Mouse (Mus musculus) lung, postnatal 4 days (tissue): ENCODE measurements at regions not wholly inside any gene's neighbourhood (a gene's known extent, or its start where the extent isn't known, plus 50 kb on each side); places are given as distances from the start of the nearest gene placed in this dataset.

Experiments
- DNase-seq, 2 experiments: peaks; one replicate each; pipeline ENCODE4 v3.0.0; 2021

DNA sequence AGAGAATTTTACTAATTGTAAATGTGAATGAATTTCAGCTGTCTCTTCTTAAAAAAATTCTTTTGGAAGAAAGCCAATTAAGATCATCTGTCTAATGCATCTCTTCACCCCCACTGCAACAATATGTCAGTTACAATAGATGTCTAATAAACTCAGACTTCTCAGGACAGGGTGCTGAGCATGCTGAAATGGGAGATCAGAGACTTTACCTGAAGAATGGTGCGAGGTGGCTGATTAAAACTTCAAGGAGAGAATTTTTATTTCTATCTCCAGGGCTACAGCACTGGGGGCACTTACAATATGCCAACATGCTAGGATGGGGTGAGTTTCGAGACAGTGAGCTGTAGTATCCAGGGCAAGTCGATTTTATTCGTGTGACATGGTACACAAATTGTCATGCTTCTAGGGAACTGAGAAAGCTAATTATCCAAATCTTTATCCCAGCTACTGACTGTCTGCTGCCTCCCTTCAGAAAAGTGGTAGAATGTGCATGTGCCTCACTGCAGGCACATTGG, 449.0 kb upstream of the Fam92a start:
- no peak for DNase-seq

DNA sequence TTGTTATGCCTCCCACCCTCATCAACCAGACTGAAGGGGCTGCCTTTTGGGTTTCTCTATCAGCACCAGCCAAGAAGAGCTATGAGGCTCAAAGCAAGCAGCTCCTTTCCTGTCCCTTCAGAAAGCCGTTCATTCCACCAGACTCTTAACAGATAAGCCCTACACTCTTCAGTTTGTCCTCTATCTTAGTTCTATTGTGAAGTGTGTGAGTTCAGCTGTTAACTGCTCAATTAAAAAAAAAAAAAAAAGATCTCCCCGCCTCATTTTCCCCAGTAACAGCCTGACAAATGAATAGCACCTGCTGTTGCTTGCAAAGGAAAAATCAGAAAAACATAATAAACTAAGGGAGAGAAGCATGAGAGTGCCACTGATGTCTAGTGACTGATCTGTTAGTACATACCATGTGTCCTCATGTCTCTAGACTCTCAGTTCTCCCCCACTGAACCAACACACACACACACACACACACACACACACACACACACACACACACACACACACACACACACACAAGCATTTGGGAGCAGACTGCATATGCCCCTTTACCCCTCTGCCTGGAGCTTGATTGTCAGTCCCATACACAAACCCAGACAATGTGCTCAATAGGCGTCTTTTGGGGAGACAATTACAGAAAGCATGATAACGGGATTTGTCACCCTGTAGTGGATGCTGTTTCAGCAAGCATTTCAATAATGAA, 448.4 kb upstream of the Fam92a start:
- no peak for DNase-seq

DNA sequence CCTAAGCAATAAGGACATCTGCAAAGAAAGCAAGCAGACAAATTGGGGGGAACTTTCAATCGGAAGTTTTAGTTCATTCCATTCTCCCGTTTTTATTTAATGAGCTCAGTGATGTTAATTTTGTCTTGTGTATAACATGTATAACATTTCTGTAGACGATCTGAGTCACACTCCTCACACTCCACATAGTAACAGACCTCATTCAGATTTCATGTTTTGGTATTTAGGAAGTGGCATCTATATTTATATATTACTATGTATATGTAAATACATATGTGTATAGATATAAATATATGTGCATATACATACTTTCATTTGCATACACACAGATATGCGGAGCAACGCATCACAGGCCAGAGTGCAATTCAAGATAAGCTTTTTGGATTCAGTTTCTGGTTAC, 444.9 kb upstream of the Fam92a start:
- DNase-seq, result no peak

DNA sequence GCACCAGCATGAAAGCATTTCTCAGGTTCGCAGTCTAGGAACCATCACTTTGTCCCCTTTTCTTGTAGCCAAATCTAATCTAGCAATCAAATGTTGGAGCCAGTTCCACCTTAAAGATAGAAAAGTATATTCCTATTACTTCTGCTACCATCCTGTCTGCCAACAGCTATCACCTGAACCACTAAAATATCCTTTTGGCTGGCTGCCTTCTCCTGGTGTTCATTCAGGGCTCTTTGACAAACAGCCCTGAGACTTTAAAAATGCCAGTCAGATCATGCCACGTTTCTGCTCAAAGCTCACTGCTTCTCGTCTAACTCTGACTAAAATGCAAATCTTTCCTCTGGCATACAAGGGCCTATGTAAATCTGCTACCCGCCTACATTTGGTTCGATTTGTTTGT, 439.7 kb upstream of the Fam92a start:
- no peak for DNase-seq

DNA sequence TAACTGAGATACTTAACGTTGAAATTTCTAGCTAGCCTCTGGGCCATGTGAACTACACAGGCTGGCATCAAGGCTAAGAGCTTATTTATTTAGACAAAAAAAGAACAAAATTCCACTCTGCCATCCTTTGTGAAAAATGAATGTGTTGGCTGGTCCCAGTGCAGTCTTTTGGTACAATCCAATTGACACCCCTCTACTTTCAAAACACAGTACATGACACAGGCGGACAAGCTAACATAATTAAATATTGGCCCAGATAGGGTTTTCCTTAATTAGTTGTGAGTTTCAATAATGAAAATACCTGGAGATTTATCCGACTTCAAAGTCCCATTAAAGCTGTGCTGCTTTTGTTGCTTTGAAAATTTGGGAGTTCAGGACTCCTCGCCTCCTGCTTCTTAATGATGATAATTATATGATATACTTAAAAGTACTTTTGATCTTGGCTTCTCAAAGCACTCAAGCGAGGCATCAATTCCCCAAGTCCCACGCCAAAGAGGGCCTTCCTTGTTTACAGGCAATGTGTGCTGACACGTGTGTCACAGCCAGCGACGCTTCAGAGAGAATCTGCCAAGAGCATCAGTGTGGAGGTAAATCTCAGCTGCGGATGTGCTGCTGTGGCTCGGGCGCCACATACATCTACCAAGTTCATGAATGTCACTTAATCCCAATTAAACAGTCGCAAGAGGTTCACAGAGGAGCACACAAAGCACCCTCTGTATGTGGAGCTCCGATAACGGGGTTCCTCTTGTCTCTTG, 429.5 kb upstream of the Fam92a start:
- DNase-seq, result no peak

DNA sequence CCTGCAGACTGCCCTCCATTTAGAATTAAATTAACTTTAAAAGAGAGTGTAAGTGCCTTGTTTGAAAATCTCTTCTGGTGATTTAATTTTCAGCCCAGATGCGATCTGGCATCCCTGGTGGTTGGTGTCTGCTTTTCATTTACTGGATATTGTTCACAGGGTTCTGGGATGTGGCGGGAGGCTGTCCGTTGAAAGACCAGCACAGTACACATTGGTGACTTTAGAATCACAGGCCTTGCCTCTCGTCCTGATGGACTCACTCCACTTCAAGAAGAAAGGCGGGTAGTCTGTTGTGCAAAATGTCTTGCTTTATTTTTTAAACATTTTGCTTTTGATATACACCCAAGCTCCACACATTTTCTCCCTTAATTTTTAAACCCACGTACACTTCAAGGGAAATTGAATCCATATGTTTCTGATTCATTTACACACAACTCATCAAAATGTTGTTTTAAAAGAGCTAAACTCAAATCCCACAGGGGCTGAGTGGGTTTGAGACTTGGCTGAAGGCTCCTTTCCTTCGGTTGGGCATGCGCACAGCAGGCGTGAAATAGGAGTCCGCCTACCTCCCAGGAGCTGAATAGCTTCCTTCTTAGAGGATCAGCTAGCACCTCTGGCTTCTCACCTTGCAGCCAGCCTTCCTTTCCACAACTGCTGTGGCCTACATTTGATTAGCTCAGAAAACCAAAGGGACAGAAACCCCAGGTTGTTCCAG, 424.1 kb upstream of the Fam92a start:
- DNase-seq, result no peak

DNA sequence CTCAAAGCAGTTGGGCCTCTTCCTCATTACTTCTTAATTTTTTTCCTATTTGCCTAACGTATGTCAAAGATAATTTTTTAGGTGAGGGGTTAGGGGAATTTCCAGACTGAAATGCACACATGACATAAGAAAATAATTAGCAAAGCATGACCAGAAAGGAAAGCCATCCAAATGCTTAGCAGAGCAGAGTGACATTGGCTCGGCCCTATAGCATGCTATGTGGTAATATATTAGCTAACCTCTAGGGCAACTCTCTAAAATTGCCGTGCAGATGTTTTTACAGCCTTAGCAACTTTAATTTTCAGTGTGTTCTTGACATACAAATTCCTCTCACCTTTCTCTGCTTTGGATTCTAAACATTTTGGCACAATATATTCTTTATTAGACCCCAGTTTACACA, 421.2 kb upstream of the Fam92a start:
- DNase-seq, result no peak

DNA sequence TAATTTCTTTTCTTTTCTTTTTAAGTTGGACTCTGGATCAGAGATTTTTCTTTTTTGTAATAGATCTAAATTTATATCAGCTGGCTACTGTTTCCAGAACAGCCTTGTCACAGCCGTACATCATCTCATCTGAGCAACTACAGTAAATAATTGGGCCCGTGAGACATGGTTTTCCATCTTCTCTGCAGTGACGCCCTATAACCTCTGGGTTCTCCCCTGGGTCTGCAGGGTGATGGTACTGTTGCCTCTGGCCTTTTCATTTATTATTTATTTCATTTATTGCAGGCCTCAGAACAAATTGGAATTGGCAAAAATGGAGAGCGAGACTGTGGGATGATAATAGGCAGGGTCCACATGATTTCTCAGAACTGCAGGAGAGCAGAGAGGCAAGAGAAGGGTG, 406.3 kb upstream of the Fam92a start:
- no peak for DNase-seq

DNA sequence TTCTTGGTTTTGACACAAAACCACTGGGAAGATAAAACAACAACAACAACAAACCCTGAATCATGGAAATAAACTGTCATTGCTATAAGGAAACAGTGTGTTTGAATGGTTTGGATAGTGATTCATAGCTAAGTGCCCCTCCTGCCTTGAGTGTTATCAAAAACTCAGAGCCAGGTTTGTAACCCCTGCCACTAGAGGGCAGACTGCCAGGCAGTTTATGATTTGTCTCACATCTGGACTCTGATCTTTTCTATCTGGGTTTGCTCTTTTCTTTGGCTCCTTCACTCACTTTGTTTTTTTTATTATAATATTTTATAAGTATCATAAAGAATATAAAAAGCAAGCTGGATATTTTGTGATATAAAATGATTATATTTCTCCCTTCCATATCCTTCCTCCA, 400.1 kb upstream of the Fam92a start:
- DNase-seq, result peak in 1 of 2 experiments; percentile 16

DNA sequence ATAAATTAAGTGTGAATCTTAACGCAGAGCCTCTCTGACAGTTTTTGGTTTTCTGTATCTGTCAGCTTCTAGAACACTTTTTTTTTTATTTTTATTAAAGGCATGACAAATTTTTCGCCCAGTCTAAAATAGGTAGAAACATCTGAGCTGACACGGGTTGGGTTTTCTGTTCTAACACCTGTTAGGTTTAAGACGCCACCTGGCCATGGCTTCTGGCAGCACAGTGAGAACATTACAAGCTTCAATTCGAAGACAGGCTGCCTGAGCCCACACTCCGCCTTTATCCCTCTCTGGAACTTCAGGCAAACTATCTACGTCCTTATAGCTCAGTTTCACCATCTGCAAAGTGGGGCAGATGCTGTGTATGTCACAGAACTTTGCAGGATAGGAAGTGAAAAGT, 398.9 kb upstream of the Fam92a start:
- no peak for DNase-seq

DNA sequence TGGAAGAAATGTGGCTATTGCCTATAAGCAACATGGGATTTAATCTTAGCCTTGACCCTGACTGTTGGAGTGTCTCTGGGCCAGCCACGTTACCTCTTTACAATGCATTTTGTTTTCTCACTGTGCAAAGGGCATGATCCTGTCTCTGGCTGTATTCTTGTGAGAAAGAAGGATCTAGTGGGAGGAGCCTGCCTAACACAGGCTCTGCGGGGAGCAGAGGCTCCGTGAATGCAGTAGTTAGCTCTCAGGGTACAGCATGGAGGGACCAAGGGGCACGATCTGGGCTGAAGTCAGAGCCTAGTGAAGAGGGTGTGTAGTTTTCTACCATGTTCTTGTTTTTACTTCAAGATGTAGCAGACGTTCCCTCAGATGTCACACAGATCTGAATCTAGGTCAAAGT, 395.8 kb upstream of the Fam92a start:
- no peak for DNase-seq

DNA sequence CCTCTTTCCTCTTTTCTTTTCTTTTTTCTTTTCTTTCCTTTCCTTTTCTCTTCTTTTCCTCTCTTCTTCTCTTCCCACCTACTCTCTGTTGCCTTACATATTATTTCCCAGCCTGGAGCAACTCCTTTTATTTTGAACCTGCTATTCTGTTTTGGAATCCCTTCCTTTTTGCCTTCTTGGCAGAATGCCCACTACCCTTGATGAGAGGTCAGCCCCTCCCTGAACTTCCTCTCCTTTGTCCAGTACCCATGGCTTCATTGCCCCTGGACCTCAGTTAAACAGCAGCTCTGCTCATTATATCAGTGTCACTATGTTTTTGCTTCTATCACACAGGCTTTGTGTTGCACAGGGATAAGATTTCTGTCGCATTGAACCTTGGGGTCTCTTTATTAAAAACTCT, 391.2 kb upstream of the Fam92a start:
- peak in 1 of 2 experiments; percentile 33 for DNase-seq

DNA sequence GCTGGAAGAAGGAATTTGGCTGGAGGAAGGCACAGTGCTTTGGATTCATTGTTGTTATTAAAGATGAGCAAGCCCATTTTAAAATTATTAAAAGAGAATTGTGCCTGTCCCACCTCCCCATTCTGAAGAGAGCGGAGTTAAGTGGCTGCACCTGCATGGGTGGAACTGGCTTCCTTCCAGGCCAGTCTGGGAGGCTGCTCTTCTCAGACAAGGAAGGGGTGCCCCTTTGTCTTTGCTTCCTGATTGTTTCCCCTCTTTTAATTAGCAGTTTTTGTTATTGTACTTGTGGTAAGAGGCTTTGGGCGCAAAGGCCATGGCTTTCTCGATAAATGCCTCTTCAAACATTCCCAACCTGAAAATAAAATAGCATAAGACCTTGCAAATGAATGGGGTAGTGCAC, 388.7 kb upstream of the Fam92a start:
- no peak for DNase-seq

DNA sequence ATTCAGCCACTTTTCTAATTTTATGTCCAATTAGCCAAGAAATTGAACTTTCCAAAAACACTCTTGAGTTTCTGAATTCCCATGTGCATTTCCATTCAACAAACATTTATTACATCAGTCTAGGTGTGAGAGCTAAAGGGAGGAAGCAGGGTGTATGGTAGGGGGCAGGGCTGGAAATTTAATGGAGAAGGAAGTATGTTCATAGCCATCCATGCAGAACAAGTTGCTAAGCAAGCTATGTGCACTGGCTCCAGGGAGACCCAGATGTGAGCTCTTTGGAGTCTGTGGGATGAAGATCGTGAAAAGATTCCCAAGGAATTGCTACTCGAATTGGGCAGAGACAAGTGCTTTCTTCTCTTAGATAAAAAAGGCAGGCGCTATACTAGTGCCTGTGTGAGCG, 388.2 kb upstream of the Fam92a start:
- no peak for DNase-seq

DNA sequence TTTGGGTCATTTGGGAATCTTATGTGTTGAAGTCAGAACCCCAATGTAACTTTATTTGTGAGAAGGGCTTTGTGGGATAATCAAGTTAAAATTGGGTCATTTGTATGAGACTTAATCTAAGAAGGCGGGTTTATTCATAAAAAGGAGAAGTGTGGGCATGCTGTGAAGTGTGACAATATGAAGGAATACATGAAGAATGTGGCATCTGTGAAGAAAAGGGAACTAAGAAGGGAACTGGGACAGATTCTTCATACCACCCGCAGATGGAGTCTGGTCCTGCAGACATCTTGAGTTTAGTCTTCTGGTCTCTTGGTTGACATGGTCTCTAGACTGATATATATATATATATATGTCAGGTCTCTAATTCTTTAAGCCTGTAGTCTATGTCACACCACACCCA, 385.3 kb upstream of the Fam92a start:
- DNase-seq, result no peak

DNA sequence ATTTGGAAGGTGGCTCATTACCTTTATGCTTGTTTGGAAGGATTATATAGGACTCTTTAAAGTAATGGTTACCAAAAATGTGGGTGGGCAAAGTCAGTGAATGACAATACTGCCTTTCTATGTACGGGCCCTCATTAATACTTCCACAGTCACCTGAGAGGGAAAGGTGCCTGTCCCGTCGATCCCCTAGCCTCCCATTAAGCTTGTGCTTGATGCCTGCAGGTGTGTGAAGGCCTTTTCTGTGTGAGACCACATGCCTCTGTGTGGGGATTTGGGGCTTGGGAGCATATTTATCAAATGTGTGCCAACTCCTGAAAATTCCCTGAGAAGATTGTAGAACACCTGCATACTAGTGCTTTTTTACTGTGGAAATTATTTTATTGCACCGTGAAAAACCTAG, 377.4 kb upstream of the Fam92a start:
- no peak for DNase-seq

DNA sequence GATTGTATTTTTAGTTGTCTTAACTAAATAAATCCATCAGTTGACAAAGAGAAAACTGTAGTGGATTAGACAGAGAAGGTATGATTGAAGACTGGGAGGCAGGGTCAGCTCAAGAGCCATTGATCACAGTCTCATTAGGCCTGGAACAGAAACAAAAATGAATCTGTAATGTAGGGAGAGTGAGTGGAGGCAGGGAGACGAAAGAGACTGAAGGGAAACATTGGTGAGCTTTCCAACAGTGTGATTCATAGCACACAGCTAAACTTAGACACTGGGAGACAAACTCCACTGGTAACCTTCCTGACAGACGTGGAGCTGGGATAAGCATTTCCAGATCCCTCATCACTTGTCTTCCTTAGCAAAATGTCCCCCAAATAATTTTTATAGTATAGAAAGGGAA, 372.1 kb upstream of the Fam92a start:
- DNase-seq, result no peak

DNA sequence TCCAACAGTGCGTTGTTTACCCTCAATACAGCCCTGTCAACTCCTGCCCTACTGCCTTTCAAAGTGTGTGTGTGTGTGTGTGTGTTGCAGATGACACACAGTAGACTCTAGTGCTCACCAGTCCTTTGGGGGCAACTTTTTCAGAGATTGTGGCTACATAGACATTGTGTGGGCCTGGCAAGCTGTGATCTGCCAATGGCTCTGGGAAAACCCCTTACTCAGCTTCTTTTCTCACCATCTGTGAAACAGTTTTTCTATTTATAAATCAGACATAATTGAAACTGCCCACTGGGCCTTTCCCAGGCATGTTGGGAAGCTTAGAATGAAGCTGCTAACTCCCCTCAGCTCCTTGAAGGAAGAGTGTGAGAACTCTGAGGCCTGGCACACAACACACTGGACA, 369.7 kb upstream of the Fam92a start:
- DNase-seq, result no peak

DNA sequence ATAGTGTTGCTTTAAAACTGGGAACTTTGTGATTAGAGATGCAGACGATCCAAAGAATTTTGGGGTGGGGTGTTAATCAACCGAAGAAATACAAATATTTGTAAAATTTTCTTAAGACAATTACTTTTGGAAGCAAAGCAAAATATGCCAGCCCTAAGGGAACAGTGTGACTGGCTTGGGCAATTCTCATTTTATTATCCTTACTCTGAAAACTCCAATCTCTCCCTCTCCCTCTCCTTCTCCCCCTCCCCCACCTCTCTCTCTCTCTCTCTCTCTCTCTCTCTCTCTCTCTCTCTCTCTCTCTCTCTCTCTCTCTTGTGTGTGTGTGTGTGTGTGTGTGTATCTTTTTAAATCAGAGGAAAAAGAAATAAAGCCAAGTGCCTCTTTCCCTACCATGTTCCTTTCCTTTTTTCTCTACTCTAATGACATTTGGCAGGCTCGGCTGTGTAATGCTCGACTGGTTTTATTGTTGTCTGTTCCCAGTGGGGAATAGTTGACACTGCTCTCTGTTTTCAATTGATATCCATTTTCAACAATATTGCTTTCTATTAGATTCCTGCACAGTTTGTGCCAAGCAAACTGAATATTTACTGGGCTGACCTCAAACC, 367.5 kb upstream of the Fam92a start:
- no peak for DNase-seq

DNA sequence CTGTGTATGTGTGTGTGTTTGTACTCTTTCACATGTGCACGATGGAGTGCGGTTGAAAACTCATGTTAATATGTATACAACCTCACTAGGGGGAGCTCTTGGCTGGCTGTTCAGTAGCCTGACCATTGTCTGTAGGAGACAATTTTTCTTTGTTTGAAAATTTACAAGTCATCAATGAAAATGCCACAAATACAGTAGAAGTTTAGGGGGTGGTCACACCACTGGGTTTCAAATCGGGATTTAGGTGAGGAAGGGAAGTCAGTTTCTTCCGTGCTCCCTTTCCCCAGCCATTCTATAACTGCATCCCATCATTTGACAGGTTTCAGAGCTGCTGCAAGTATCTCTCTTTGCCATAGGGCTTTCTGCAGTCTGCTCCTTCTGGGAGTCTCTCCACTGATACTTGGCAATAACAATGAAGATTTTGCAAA, 366.9 kb upstream of the Fam92a start:
- peak in 1 of 2 experiments; percentile 40 for DNase-seq

DNA sequence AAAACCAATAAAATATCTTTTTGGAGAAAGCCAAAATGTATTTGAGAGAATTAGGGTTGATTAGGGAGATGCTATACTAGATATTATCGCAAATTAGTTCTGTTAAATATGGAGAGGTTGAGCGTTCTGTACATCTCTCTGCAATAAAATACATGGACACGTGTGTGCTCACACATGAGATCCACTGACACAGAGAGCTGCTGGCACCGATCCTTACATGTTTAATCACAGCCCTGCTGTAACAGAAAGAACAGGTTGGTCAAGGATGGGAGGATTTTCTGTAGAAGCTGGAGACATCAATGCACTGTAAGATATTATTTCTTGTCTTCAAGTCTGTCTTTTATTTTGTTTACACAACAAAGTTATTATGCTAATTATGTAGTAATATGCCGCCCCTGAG, 366.2 kb upstream of the Fam92a start:
- DNase-seq, result no peak

DNA sequence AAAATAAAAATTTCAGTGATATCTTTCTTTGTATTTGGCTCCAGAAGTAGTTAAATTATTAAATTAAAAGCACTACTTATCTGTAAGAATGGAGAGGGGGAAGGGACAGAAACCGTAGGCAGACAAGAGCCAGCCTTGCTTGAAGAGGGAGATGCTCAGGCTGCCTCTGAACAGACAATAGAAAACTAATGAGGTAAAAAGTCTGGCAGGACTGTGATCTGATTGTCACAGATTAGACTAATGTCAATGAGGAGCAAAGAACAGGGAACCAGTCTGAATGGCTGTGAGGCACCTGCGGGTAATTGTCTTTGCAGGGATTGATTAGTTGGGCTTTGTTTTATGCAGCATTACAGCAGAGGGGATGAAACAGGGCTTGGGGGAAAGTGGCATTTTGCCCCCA, 362.3 kb upstream of the Fam92a start:
- DNase-seq, result no peak

DNA sequence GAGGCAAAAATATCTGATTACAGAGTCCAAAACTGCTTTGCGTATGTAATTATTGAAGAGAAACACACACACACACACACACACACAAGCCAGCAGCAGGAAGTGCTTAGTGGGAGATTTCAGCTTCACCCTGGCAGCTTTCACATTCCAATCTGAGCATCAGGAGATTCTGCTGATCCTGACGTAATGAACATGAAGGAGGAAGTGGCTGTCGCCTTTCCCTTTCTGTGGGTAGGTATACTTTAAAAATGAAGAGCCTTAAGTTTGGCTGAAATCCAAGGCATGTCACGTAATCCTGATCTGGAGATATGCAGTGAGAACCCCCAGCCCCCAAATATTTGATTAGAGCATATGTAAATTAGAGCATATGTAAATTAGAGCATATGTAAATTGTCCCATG, 361.1 kb upstream of the Fam92a start:
- peak in 1 of 2 experiments; percentile 6 for DNase-seq
